In the genomic region with DNA sequence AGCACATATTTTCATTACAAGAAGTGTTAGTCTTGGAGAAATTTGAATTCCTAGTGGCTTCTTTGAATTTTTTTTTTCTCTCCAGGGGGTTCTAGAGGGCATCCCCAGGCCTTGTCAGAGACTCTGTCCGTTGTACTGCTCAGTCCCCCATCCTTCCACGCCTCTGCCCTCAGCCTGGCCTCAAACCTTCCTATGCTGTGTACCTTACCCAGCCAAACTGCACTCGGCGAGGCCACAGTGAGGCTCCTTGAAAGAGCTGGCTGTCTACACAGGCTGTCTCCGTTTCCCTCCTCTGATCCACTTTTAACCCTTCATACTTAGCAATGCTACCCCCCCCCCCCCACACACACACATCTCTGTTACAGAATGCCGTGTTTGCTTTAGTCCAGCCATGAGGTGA, we compare ENCODE assay signal across 22 mouse cellular contexts. TPM values are rescaled to one million over a fixed set of nuclear protein-coding genes. Genes with fewer than 3 reads are reported as not detected.
"Had no signal": no experiment of that assay in that cellular context is flagged by ENCODE, and none has a peak within 500 bp of the region (broad histone marks: within the 10 kb centered on the region; RNA-seq: fewer than 3 reads in every experiment).

No protein-coding gene starts in this region.

- H3K9ac ChIP-seq: limb, embryonic 13.5 days; liver, embryonic 13.5 days; liver, embryonic 14.5 days; lung, embryonic 14.5 days; lung, embryonic 15.5 days had no signal

- H3K9me3 ChIP-seq: limb, embryonic 10.5 days; limb, embryonic 12.5 days; limb, embryonic 13.5 days; limb, embryonic 15.5 days; liver, embryonic 12.5 days; liver, embryonic 13.5 days; liver, embryonic 15.5 days; lung, embryonic 15.5 days; midbrain, embryonic 10.5 days; midbrain, embryonic 12.5 days; midbrain, embryonic 13.5 days; midbrain, embryonic 15.5 days; neural tube, embryonic 12.5 days; neural tube, embryonic 13.5 days had no signal

- H3K27ac ChIP-seq: left cerebral cortex, adult 2 months; limb, embryonic 10.5 days; limb, embryonic 12.5 days; limb, embryonic 13.5 days; limb, embryonic 15.5 days; liver, embryonic 13.5 days; liver, embryonic 14.5 days; liver, embryonic 15.5 days; lung, embryonic 15.5 days; macrophage; midbrain, embryonic 10.5 days; midbrain, embryonic 12.5 days; midbrain, embryonic 13.5 days; midbrain, embryonic 15.5 days; neural tube, embryonic 12.5 days; neural tube, embryonic 13.5 days had no signal

- H3K36me3 ChIP-seq: limb, embryonic 10.5 days; limb, embryonic 12.5 days; limb, embryonic 13.5 days; limb, embryonic 15.5 days; liver, embryonic 12.5 days; liver, embryonic 13.5 days; liver, embryonic 15.5 days; lung, embryonic 15.5 days; midbrain, embryonic 10.5 days; midbrain, embryonic 12.5 days; midbrain, embryonic 13.5 days; midbrain, embryonic 15.5 days; neural tube, embryonic 12.5 days; neural tube, embryonic 13.5 days had no signal

RNA-seq across cellular contexts. Expression of gene Tmem121b, which starts 31.4 kb away (rescaled TPM):
- total RNA-seq: liver, adult 2 months; megakaryocyte-erythroid progenitor cell, adult 5-6 weeks had no signal
- polyA plus RNA-seq: limb, embryonic 15.5 days; liver, adult 2 months; liver, embryonic 13.5 days; liver, embryonic 15.5 days; liver, embryonic 16.5 days; liver, postnatal 0 days; macrophage had no signal
